Mouse (Mus musculus) limb, embryonic 10.5 days (tissue): ENCODE results near the gene Mthfd2. TPM values are rescaled to one million over a fixed set of nuclear protein-coding genes. Genes with fewer than 3 reads are reported as not detected.

ENCODE experiments used
- DNase-seq: peaks from one replicate; pipeline ENCODE4 v3.0.0-alpha.2; 2017; ENCODE audit warnings: low spot score
- H3K27ac ChIP-seq: fragments of 300-500 bp; sonication (generic); 2 replicates; pipeline ENCODE4 v1.5.1; 2016; ENCODE audit warnings: mild to moderate bottlenecking
- H3K27me3 ChIP-seq: fragments of 300-500 bp; sonication (generic); 2 replicates; pipeline ENCODE4 v1.6.1; 2016; ENCODE audit warnings: low read depth, mild to moderate bottlenecking; ENCODE audit not compliant: poor library complexity, severe bottlenecking
- H3K36me3 ChIP-seq: fragments of 300-500 bp; sonication (generic); 2 replicates; pipeline ENCODE4 v1.6.1; 2016; ENCODE audit warnings: mild to moderate bottlenecking, moderate library complexity
- H3K4me1 ChIP-seq: fragments of 300-500 bp; sonication (generic); 2 replicates; pipeline ENCODE4 v1.6.1; 2016
- H3K4me3 ChIP-seq: fragments of 300-500 bp; sonication (generic); 2 replicates; pipeline ENCODE4 v1.5.1; 2016; ENCODE audit warnings: mild to moderate bottlenecking, moderate library complexity
- H3K9me3 ChIP-seq: fragments of 300-500 bp; sonication (generic); replicated peaks from 2 replicates; pipeline ENCODE4 v1.6.1; 2016; ENCODE audit warnings: mild to moderate bottlenecking
- WGBS: fragments of 180-500 bp; shearing (Covaris S2); methylation state at CpG from one replicate; pipeline ENCODE4 v1.1.7; 2016; 5-methylcytosine and 5-hydroxymethylcytosine counted together
- polyA plus RNA-seq: library from polyadenylated mRNA; unstranded; fragments of >200 nt; fragmentation: Nextera tagmentation; extraction: Ambion mirVana; gene quantifications from 2 replicates; pipeline ENCODE4 v1.2.1, GENCODE M21; 2016

The Mthfd2 gene
- polyA plus RNA-seq = 64.9 and 94.0 TPM in 2 replicates

- Histone ChIP-seq H3K27me3 (no peaks in the 10 kb centered on the region), H3K36me3 (peaks cover 27% of the 10 kb centered on the region), H3K4me3 (peak within 1 kb of the TSS; percentile 99), H3K9me3 (no peaks in the 10 kb centered on the region), H3K4me1 (peaks cover 18% of the 10 kb centered on the region), H3K27ac (peak within 1 kb of the TSS; percentile 97)
- DNase-seq = peak; percentile 92
- 1% methylated on average over 64 of the region's 65 CpGs for WGBS
Measured at GRCm38 (mm10) chr6:83325525-83326393, at the start of gene Mthfd2, which contains the start of gene Mob1a. Mthfd2 (minus strand) TSS chr6:83325908. Mob1a (plus strand) TSS chr6:83326016.

GRCm38 (mm10) chr6:83373704-83374300, 48.1 kb upstream of the Mthfd2 start:
- Histone ChIP-seq H3K9me3 (no peaks in the 10 kb centered on the region), H3K27me3 (no peaks in the 10 kb centered on the region), H3K4me3 (no peak overlapping the region), H3K4me1 (no peaks in the 10 kb centered on the region), H3K27ac (no peak overlapping the region), H3K36me3 (peaks cover 100% of the 10 kb centered on the region)
- 89% methylated on average over 9 of the region's 9 CpGs for WGBS
- DNase-seq = no peak

GRCm38 (mm10) chr6:83371350-83371749, 45.6 kb upstream of the Mthfd2 start:
- Histone ChIP-seq H3K9me3 (no peaks in the 10 kb centered on the region), H3K27me3 (no peaks in the 10 kb centered on the region), H3K4me3 (no peak overlapping the region), H3K27ac (no peak overlapping the region), H3K4me1 (no peaks in the 10 kb centered on the region), H3K36me3 (peaks cover 100% of the 10 kb centered on the region)
- 95% methylated on average over 3 of the region's 3 CpGs for WGBS
- no peak for DNase-seq

- no peaks in the 10 kb centered on the region for H3K27me3 ChIP-seq
- 94% methylated on average over 21 of the region's 21 CpGs for WGBS
- no peak overlapping the region for H3K27ac ChIP-seq
- no peak overlapping the region for H3K4me3 ChIP-seq
- peaks cover 98% of the 10 kb centered on the region for H3K36me3 ChIP-seq
- DNase-seq = no peak
- no peaks in the 10 kb centered on the region for H3K9me3 ChIP-seq
- H3K4me1 ChIP-seq = no peaks in the 10 kb centered on the region
Measured at GRCm38 (mm10) chr6:83370316-83370965, 44.7 kb upstream of the Mthfd2 start.

- no peaks in the 10 kb centered on the region for H3K9me3 ChIP-seq
- no peaks in the 10 kb centered on the region for H3K27me3 ChIP-seq
- H3K36me3 ChIP-seq = peaks cover 87% of the 10 kb centered on the region
- H3K4me3 ChIP-seq = no peak overlapping the region
- H3K27ac ChIP-seq = no peak overlapping the region
- H3K4me1 ChIP-seq = no peaks in the 10 kb centered on the region
- 90% methylated on average over 12 of the region's 12 CpGs for WGBS
- DNase-seq = no peak
Measured at GRCm38 (mm10) chr6:83363075-83363474, 37.4 kb upstream of the Mthfd2 start.

- H3K9me3 ChIP-seq = no peaks in the 10 kb centered on the region
- H3K36me3 ChIP-seq = peaks cover 86% of the 10 kb centered on the region
- H3K4me1 ChIP-seq = no peaks in the 10 kb centered on the region
- H3K27me3 ChIP-seq = no peaks in the 10 kb centered on the region
- WGBS = 83% methylated on average over 11 of the region's 11 CpGs
- DNase-seq = no peak
- no peak overlapping the region for H3K27ac ChIP-seq
- no peak overlapping the region for H3K4me3 ChIP-seq
Measured at GRCm38 (mm10) chr6:83361523-83362248, 36.0 kb upstream of the Mthfd2 start.

GRCm38 (mm10) chr6:83357436-83357835, 31.7 kb upstream of the Mthfd2 start:
- H3K36me3 ChIP-seq = peaks cover 93% of the 10 kb centered on the region
- DNase-seq = no peak
- WGBS = 95% methylated on average over 10 of the region's 10 CpGs

GRCm38 (mm10) chr6:83356569-83357138, 30.9 kb upstream of the Mthfd2 start:
- Histone ChIP-seq H3K4me3 (no peak overlapping the region), H3K9me3 (no peaks in the 10 kb centered on the region), H3K27me3 (no peaks in the 10 kb centered on the region), H3K27ac (no peak overlapping the region), H3K4me1 (no peaks in the 10 kb centered on the region), H3K36me3 (peaks cover 94% of the 10 kb centered on the region)
- DNase-seq = peak; percentile 87
- 25% methylated on average over 7 of the region's 7 CpGs for WGBS

More at GRCm38 (mm10) chr6:83357436-83357835, 31.7 kb upstream of the Mthfd2 start:
- Histone ChIP-seq H3K27me3 (no peaks in the 10 kb centered on the region), H3K27ac (no peak overlapping the region), H3K4me1 (no peaks in the 10 kb centered on the region), H3K9me3 (no peaks in the 10 kb centered on the region), H3K4me3 (no peak overlapping the region)

- Histone ChIP-seq H3K27me3 (no peaks in the 10 kb centered on the region), H3K27ac (no peak overlapping the region), H3K9me3 (no peaks in the 10 kb centered on the region), H3K4me1 (peaks cover 8% of the 10 kb centered on the region), H3K4me3 (no peak overlapping the region), H3K36me3 (peaks cover 87% of the 10 kb centered on the region)
- WGBS = 87% methylated on average over 9 of the region's 9 CpGs
- no peak for DNase-seq
Measured at GRCm38 (mm10) chr6:83354856-83355781, 29.4 kb upstream of the Mthfd2 start.

GRCm38 (mm10) chr6:83352666-83353410, 27.1 kb upstream of the Mthfd2 start:
- Histone ChIP-seq H3K9me3 (no peaks in the 10 kb centered on the region), H3K4me3 (no peak overlapping the region), H3K27me3 (no peaks in the 10 kb centered on the region), H3K4me1 (peaks cover 25% of the 10 kb centered on the region), H3K36me3 (peaks cover 65% of the 10 kb centered on the region), H3K27ac (no peak overlapping the region)
- WGBS = 95% methylated on average over 24 of the region's 24 CpGs
- no peak for DNase-seq
